Comparison of ENCODE assay signal across 9 mouse cellular contexts in the genomic region with DNA sequence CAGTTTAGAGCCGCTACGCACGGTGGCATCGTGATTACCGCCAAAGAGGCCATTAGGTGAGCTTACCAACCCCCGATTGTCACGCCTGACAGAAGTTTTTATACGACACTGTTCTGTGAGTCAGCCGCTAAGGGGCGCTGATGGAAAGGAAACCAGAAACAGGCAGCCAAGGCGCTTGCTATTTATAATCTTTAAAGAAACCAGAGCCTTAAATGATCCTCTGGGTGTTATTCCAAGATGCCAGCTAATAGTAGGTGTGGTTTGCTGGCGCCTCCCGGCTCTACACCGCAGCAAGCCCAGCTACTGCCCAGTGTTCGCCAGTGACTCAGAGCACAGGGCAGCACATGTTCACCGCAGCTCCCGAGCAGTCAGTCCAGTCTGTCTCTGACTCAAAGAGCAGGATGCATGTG. TPM values are rescaled to one million over a fixed set of nuclear protein-coding genes. Genes with fewer than 3 reads are reported as not detected.
DNase-seq lines count a peak whose midpoint lies in the region; ATAC-seq and TF ChIP-seq lines count a peak whose summit lies in the region.
"Had no signal": no experiment of that assay in that cellular context is flagged by ENCODE, and none has a peak within 500 bp of the region (broad histone marks: within the 10 kb centered on the region; RNA-seq: fewer than 3 reads in every experiment).

No protein-coding gene starts in this region.

- H3K4me3 ChIP-seq in ES-Bruce4 (ENCODE audit: low read depth, low read length) = no peak overlapping the region
- H3K4me3 ChIP-seq in forebrain, postnatal 0 days (ENCODE audit: low read depth, low read length) = peak overlapping the region; percentile 16
- H3K4me3 ChIP-seq: liver, embryonic 15.5 days had no signal

- no peak for TF ChIP-seq EP300 in ES-Bruce4 (IDR thresholded peaks at IDR 0.05; ENCODE audit: insufficient read depth, low read depth, low read length)

- 18% methylated on average over 17 of the region's 17 CpGs for WGBS in forebrain, postnatal 0 days

- 0 out of 2 replicates have a peak, but pooled peaks cover 3% of the 10 kb centered on the region for H3K36me3 ChIP-seq in ES-Bruce4 (ENCODE audit: control insufficient read depth, insufficient read depth, low read length, poor library complexity, severe bottlenecking)
- H3K36me3 ChIP-seq in forebrain, postnatal 0 days (ENCODE audit: insufficient read depth) = no peaks in the 10 kb centered on the region; the same call in 1 of the 2 replicates

- TF ChIP-seq CTCF in ES-Bruce4 (IDR thresholded peaks at IDR 0.05; ENCODE audit: low read depth, low read length) = peak; percentile 56
- peak; percentile 87 for TF ChIP-seq CTCF in forebrain, postnatal 0 days (IDR thresholded peaks at IDR 0.05; ENCODE audit: low read depth)

- H3K9ac ChIP-seq in ES-Bruce4 (ENCODE audit: low read depth, poor library complexity, severe bottlenecking) = no peak overlapping the region
- peak overlapping the region; percentile 26; the same call in 1 of the 2 replicates for H3K9ac ChIP-seq in forebrain, postnatal 0 days
- H3K9ac ChIP-seq: liver, embryonic 15.5 days had no signal

- peak; percentile 66; the same call in 1 of the 2 replicates for ATAC-seq in forebrain, postnatal 0 days

- peak; percentile 67 for DNase-seq in cerebellum, adult 11-12 months
- peak; percentile 89 for DNase-seq in forebrain, postnatal 0 days
- DNase-seq in heart, postnatal 36 days = peak; percentile 79 to 82
- DNase-seq in layer of hippocampus, adult 8-10 months (ENCODE audit: low spot score in 2 of 2) = peak; percentile 55 to 74
- peak; percentile 88 for DNase-seq in lung, postnatal 10 days
- DNase-seq in retina, adult 2 months (ENCODE audit: low read depth, low spot score) = peak; percentile 71
- DNase-seq in thymus, postnatal 25 days = peak; percentile 68

- H3K4me1 ChIP-seq in ES-Bruce4 (ENCODE audit: control insufficient read depth, insufficient read depth, low read length) = no peaks in the 10 kb centered on the region
- H3K4me1 ChIP-seq in forebrain, postnatal 0 days (ENCODE audit: insufficient read depth) = no peaks in the 10 kb centered on the region
- H3K4me1 ChIP-seq: liver, embryonic 15.5 days had no signal

- H3K9me3 ChIP-seq in ES-Bruce4 (replicated peaks; ENCODE audit: control insufficient read depth, insufficient read depth, low read length, poor library complexity, severe bottlenecking) = no peaks in the 10 kb centered on the region
- no peaks in the 10 kb centered on the region for H3K9me3 ChIP-seq in forebrain, postnatal 0 days (ENCODE audit: low read length)
- H3K9me3 ChIP-seq: liver, embryonic 15.5 days had no signal

- H3K27ac ChIP-seq in ES-Bruce4 (ENCODE audit: insufficient read depth, low read length) = no peak overlapping the region
- H3K27ac ChIP-seq in forebrain, postnatal 0 days (ENCODE audit: low read depth, low read length) = no peak overlapping the region
- H3K27ac ChIP-seq: liver, embryonic 15.5 days had no signal

- intact Hi-C loops in heart, postnatal 36 days (cut with DNase I) = loop anchor here (1.0 to 5.0 kb wide), 3 partner anchors 154 to 284 kb away; a partner anchor contains a TSS

- no peak for TF ChIP-seq POLR2A in ES-Bruce4 (IDR thresholded peaks at IDR 0.05; ENCODE audit: insufficient read depth, low read length)

- H3K4me2 ChIP-seq in forebrain, postnatal 0 days (ENCODE audit: low read depth) = peak overlapping the region; percentile 37
- H3K4me2 ChIP-seq: liver, embryonic 15.5 days had no signal

- H3K27me3 ChIP-seq in ES-Bruce4 (ENCODE audit: control insufficient read depth, insufficient read depth, low read length, poor library complexity, severe bottlenecking) = no peaks in the 10 kb centered on the region
- no peaks in the 10 kb centered on the region for H3K27me3 ChIP-seq in forebrain, postnatal 0 days (ENCODE audit: insufficient read depth, low read length)
- H3K27me3 ChIP-seq: liver, embryonic 15.5 days had no signal

RNA-seq across cellular contexts. Expression of a gene that starts 35.2 kb away (rescaled TPM):
- 12.5 and 14.1 TPM in 2 replicates for polyA plus RNA-seq in ES-Bruce4 (2011; ENCODE audit: insufficient read depth, insufficient read length, low read depth, missing spikeins)
- 5.3 and 7.5 TPM in 2 replicates for total RNA-seq in forebrain, postnatal 0 days (2014; rRNA removed)
- polyA plus RNA-seq in forebrain, postnatal 0 days (2015; fragmentation: Nextera tagmentation; extraction: Ambion mirVana) = 2.3 and 3.8 TPM in 2 replicates
- total RNA-seq in heart, postnatal 36 days (2021) = 10 to 100 TPM; 10.7 to 11.2 TPM
- 1 to 10 TPM; 6.4 to 7.3 (median 7.0) TPM for total RNA-seq in layer of hippocampus, adult 8-10 months (2022)
